Mouse (Mus musculus) left cerebral cortex, adult 18-20 months (tissue): ENCODE results near the gene Alg9. TPM values are rescaled to one million over a fixed set of nuclear protein-coding genes. Genes with fewer than 3 reads are reported as not detected.

Experiments used
- DNase-seq, 2 experiments: peaks; one replicate each; pipeline ENCODE4 v3.0.0; 2021 to 2022; ENCODE audit warnings: low spot score in 2 of 2, mixed read lengths in 1 of 2
- total RNA-seq, 2 experiments: library from RNA; stranded (reverse); gene quantifications; 2 replicates each; pipeline ENCODE4 v1.2.3; 2021

Gene Alg9
- total RNA-seq, 2 experiments from 2014 or later = 24.5 to 32.6 TPM

GRCm38 (mm10) chr9:50884741-50885599 is 110.2 kb downstream of the Alg9 start:
- DNase-seq = peak; percentile 34 to 35

- DNase-seq = no peak
Measured at GRCm38 (mm10) chr9:50885600-50885987, 110.8 kb downstream of the Alg9 start.

- DNase-seq = no peak
Measured at GRCm38 (mm10) chr9:50886870-50887269, 112.1 kb downstream of the Alg9 start.

- no peak for DNase-seq
Measured at GRCm38 (mm10) chr9:50887351-50887750, 112.5 kb downstream of the Alg9 start.

- no peak for DNase-seq
Measured at GRCm38 (mm10) chr9:50889211-50889610, 114.4 kb downstream of the Alg9 start.

GRCm38 (mm10) chr9:50889964-50890363 is 115.1 kb downstream of the Alg9 start:
- DNase-seq = no peak

- no peak for DNase-seq
Measured at GRCm38 (mm10) chr9:50890494-50891090, 115.8 kb downstream of the Alg9 start.

Other genes starting within 250 kb of the Alg9 start
- gene Pts, start 246.3 kb upstream of the Alg9 start, total RNA-seq = 10 to 100 TPM; 24.9 to 27.4 TPM
- 10 to 100 TPM; 23.2 to 23.6 TPM for gene Il18, start 220.2 kb upstream of the Alg9 start, total RNA-seq
- gene Bco2, start 219.8 kb upstream of the Alg9 start, total RNA-seq = 1 to 10 TPM; 3.0 to 3.7 TPM
- not detected for gene Tex12, start 213.7 kb upstream of the Alg9 start, total RNA-seq
- 100 to 1,000 TPM; 104 to 118 TPM for gene Sdhd, start 171.2 kb upstream of the Alg9 start, total RNA-seq
- gene Timm8b, start 171.1 kb upstream of the Alg9 start, total RNA-seq = 100 to 1,000 TPM; 210 to 212 TPM
- gene Pih1d2, start 157.7 kb upstream of the Alg9 start, total RNA-seq = 1 to 10 TPM; 2.6 to 4.1 TPM
- 10 to 100 TPM; 16.5 to 21.5 TPM for gene Nkapd1, start 157.6 kb upstream of the Alg9 start, total RNA-seq
- gene Dlat, start 115.2 kb upstream of the Alg9 start, total RNA-seq = 100 to 1,000 TPM; 107 to 121 TPM
- 10 to 100 TPM; 67.9 to 79.3 TPM for gene Dixdc1, start 35.5 kb upstream of the Alg9 start, total RNA-seq
- gene 2310030G06Rik, start 28.5 kb upstream of the Alg9 start, total RNA-seq = 1 to 10 TPM; 2.7 to 3.1 TPM
- gene Cryab, start 23.7 kb upstream of the Alg9 start, total RNA-seq = 100 to 1,000 TPM; 122 to 161 TPM
- gene Hspb2, start 22.7 kb upstream of the Alg9 start, total RNA-seq = 1 to 10 TPM; 2.4 to 2.6 TPM
- gene Fdxacb1, start 6.8 kb upstream of the Alg9 start, total RNA-seq = 1 to 10 TPM; 5.4 to 6.2 TPM
- gene 1110032A03Rik, start 501 bp downstream of the Alg9 start, total RNA-seq = 10 to 100 TPM; 33.6 to 37.6 TPM
- gene Ppp2r1b, start 70.3 kb downstream of the Alg9 start, total RNA-seq = 10 to 100 TPM; 19.8 to 27.7 TPM
- gene Sik2, start 234.1 kb downstream of the Alg9 start, total RNA-seq = 10 to 100 TPM; 57.7 to 86.6 TPM